Mouse (Mus musculus): Measurements from ENCODE around the gene Snx5.

The Snx5 gene

DNA sequence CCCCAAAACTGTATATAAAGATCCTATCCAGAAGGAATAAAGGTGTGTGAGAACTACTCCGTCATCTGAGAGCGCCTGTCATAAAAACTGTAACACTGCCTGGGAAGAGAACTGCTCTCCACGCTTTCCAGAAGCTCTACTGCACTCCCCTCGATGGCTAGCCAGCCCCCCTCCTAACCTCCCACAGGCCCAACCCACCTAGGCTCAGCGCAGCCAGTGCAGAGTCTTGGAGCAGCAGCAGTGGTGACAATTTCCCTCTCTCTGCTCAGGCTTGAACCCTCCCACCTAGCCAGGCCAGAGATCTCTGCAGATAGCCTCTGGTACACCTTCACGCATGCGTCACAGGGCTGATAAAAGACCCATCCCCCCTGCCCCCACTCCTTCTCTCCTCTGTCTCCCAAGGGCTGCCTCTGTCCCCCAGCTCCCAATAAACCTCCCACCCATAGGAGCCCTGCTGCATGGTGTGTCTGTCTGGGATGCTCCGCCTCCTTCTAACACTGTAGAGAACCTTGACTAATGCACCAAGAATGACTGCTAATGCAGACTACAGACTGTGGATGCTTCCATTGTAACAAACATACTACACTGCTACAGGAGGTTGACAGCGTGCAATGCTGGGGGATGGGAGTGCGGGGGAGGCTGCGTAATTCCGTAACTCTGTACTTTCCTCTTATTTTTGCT lies 43.7 kb downstream of the Snx5 start:
- DNase-seq, result no peak

DNA sequence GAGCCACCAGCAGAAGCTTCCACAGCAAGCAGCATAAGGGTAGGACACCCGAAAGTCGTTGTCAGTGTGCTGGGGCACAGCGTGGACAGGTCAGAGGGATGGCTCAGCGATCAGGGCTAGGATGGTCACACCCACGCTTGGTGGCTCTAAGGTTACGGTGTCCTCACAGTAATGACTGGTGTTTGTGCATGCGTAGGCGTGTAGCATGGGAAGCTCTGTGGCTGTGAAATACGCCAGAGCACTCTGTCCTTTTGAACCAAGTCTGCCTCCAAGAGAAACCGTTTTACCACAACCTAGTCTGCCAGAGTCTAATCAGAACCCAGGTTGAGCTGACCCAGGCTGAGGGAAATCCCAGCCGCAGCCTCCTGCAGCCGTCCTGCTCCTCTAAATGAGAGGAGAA lies 46.4 kb downstream of the Snx5 start:
- DNase-seq, result no peak

- no peak for DNase-seq
Observed at GRCm38 (mm10) chr2:144215601-144216000, 55.1 kb downstream of the Snx5 start.

DNA sequence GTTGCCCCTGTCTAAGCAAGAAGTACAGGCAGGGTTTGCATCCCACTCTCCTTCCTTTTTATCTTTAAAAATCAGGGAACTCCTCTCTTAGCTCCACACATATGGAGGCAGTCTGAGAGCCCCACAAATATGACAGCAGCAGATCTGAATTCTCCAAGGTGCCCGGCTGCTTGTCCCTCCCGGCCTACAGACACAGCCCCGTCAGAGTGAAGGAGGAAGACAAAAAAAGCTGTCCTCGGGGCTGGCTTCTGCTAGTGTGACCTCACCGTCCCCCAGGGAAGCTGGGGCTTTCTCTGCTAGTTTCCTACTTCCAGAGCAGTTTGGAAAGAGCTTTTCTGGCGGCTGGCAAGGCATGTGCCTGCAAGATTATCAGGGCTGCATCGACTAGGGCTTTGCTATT lies 55.5 kb downstream of the Snx5 start:
- no peak for DNase-seq

DNA sequence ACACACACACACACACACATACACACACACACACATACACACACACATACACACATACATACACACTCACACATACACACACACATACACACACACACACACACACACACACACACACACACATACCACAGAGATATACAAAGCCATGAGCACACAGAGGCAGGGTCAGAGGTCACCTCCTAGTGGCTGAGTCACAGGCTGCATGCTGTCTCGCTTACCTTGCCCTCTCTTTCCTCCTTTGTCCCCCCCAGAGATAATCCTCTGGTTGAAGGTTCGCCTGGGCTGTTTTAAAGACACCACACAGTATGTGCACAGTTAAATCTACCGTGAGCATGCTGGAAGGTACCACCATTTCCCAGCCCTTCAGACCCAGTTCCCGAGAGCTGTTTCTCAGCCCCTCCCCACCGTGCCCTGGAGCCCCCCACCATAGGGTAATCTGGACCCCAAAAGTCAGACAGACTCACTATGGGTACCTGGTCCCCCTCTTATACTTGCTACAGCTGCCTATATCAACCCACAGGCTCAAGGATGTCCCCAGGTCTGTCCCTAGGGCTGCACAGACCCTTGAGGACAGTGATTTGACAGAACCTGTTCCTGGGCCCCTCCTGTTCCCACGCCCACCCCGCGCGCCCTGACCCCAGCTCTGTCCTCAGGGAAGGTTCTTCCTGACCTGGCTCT lies 56.1 kb downstream of the Snx5 start:
- DNase-seq, result no peak

- no peak for DNase-seq
Observed at GRCm38 (mm10) chr2:144213803-144214202, 56.9 kb downstream of the Snx5 start.

- DNase-seq, result no peak
Observed at GRCm38 (mm10) chr2:144209425-144209824, 61.3 kb downstream of the Snx5 start.

DNA sequence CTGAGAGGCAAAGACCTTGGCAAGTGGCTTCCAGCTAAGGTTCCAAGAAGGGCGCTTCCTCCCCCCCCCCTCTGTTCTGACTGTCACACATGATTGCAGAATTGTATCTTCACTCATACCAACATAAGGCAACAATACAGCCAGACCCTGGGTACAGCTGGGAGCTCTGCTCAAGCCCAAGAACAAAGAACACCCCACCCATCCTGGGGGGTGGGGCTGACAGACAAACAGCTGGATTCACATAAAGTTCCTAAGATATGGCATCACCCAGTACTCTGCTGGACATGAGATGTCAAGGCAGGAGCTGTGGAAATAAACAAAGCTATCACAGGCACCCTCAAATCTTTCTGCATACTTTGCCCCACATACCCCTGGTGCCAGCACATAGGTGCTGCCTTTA lies 63.3 kb downstream of the Snx5 start:
- no peak for DNase-seq

DNA sequence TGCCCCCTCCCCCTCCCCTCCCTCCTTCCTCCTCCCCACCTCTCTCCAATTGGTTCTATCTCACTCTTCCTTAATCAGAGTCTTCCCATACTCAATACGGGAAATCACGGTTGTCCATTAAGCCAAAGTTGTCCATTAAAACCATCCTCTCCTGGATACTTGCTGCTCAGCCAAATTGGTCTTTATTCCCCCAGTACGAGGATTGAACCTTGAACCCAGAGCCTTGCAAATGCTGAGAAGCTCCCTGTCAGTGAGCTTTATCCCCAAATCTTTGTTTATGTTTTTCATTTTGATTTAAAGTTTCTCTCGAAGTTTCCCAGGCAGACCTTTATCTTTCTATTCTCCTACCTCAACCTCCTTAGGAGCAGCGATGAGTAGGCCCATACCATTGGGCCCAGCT lies 67.7 kb downstream of the Snx5 start:
- DNase-seq, result no peak

- no peak for DNase-seq
Observed at GRCm38 (mm10) chr2:144202567-144202966, 68.1 kb downstream of the Snx5 start.

GRCm38 (mm10) chr2:144202151-144202550 lies 68.6 kb downstream of the Snx5 start:
- DNase-seq, result no peak

All from thymus, postnatal 25 days (tissue).